Mouse (Mus musculus) gastrocnemius, postnatal 4 days (tissue): ENCODE data around the gene Kcnip4. TPM values are rescaled to one million over a fixed set of nuclear protein-coding genes. Genes with fewer than 3 reads are reported as not detected.

Source experiments
- DNase-seq, 2 experiments: peaks; one replicate each; pipeline ENCODE4 v3.0.0; 2021 to 2022; ENCODE audit warnings: low spot score in 2 of 2, mixed read lengths in 2 of 2
- total RNA-seq, 2 experiments: library from RNA; stranded (reverse); gene quantifications; 2 replicates each; pipeline ENCODE4 v1.2.3; 2021

The Kcnip4 gene
- total RNA-seq, 2 experiments from 2014 or later, result 0.65 to 0.74 TPM

GRCm38 (mm10) chr5:48942378-48943088 lies 582.2 kb downstream of the Kcnip4 start:
- no peak for DNase-seq

- no peak for DNase-seq
Observed at GRCm38 (mm10) chr5:48931881-48932280, 592.8 kb downstream of the Kcnip4 start.

GRCm38 (mm10) chr5:48890216-48890615 lies 634.5 kb downstream of the Kcnip4 start:
- DNase-seq, result no peak

- DNase-seq, result no peak
Observed at GRCm38 (mm10) chr5:48889395-48890194, 635.1 kb downstream of the Kcnip4 start.

GRCm38 (mm10) chr5:48878081-48878480 lies 646.6 kb downstream of the Kcnip4 start:
- DNase-seq, result no peak

- DNase-seq, result no peak
Observed at GRCm38 (mm10) chr5:48864268-48864967, 660.3 kb downstream of the Kcnip4 start.

- DNase-seq, result no peak
Observed at GRCm38 (mm10) chr5:48840971-48841370, 683.7 kb downstream of the Kcnip4 start.

- no peak for DNase-seq
Observed at GRCm38 (mm10) chr5:48795526-48795925, 729.2 kb downstream of the Kcnip4 start.

- no peak for DNase-seq
Observed at GRCm38 (mm10) chr5:48779376-48779775, 745.3 kb downstream of the Kcnip4 start.

- no peak for DNase-seq
Observed at GRCm38 (mm10) chr5:48748613-48749012, 776.1 kb downstream of the Kcnip4 start.

- no peak for DNase-seq
Observed at GRCm38 (mm10) chr5:48737640-48738039, 787.1 kb downstream of the Kcnip4 start.

- DNase-seq, result no peak
Observed at GRCm38 (mm10) chr5:48718166-48718565, 806.5 kb downstream of the Kcnip4 start.

GRCm38 (mm10) chr5:48705997-48706396 lies 818.7 kb downstream of the Kcnip4 start:
- DNase-seq, result no peak

- DNase-seq, result no peak
Observed at GRCm38 (mm10) chr5:48687068-48687467, 837.6 kb downstream of the Kcnip4 start.

GRCm38 (mm10) chr5:48679733-48680595 lies 844.7 kb downstream of the Kcnip4 start:
- DNase-seq, result no peak

- no peak for DNase-seq
Observed at GRCm38 (mm10) chr5:48662504-48662903, 862.2 kb downstream of the Kcnip4 start.

- no peak for DNase-seq
Observed at GRCm38 (mm10) chr5:48659975-48660374, 864.7 kb downstream of the Kcnip4 start.

GRCm38 (mm10) chr5:48650496-48650895 lies 874.2 kb downstream of the Kcnip4 start:
- no peak for DNase-seq

- no peak for DNase-seq
Observed at GRCm38 (mm10) chr5:48636675-48637074, 888.0 kb downstream of the Kcnip4 start.

GRCm38 (mm10) chr5:48633631-48634030 lies 891.1 kb downstream of the Kcnip4 start:
- no peak for DNase-seq

GRCm38 (mm10) chr5:48623370-48623769 lies 901.3 kb downstream of the Kcnip4 start:
- no peak for DNase-seq
